Mouse (Mus musculus): Measurements from ENCODE around the gene Myrip.

Myrip gene

GRCm38 (mm10) chr9:120301213-120301612, at the start of gene Myrip:
Myrip (plus strand) TSS chr9:120301513.
- in situ Hi-C loops (cut with MboI, MseI), result loop anchor here (10.0 kb wide), 1 partner anchor 456 kb away; no protein-coding TSS in a partner anchor

- in situ Hi-C loops (cut with MboI, MseI), result no loop called here
These were observed 41.5 kb upstream of the Myrip start for GRCm38 (mm10) chr9:120259805-120260204.

- in situ Hi-C loops (cut with MboI, MseI), result no loop called here
These were observed 37.3 kb upstream of the Myrip start for GRCm38 (mm10) chr9:120263994-120264393.

GRCm38 (mm10) chr9:120273083-120273482, 28.2 kb upstream of the Myrip start:
- in situ Hi-C loops (cut with MboI, MseI), result no loop called here

- in situ Hi-C loops (cut with MboI, MseI), result no loop called here
These were observed 26.1 kb upstream of the Myrip start for GRCm38 (mm10) chr9:120275226-120275625.

GRCm38 (mm10) chr9:120281147-120281546, 20.2 kb upstream of the Myrip start:
- in situ Hi-C loops (cut with MboI, MseI), result no loop called here

GRCm38 (mm10) chr9:120282461-120283047, 18.8 kb upstream of the Myrip start:
- in situ Hi-C loops (cut with MboI, MseI), result no loop called here

GRCm38 (mm10) chr9:120283556-120283955, 17.8 kb upstream of the Myrip start:
- in situ Hi-C loops (cut with MboI, MseI), result no loop called here

- in situ Hi-C loops (cut with MboI, MseI), result no loop called here
These were observed 13.3 kb upstream of the Myrip start for GRCm38 (mm10) chr9:120288011-120288410.

- in situ Hi-C loops (cut with MboI, MseI), result no loop called here
These were observed 10.9 kb upstream of the Myrip start for GRCm38 (mm10) chr9:120290375-120290774.

GRCm38 (mm10) chr9:120292488-120292887, 8.8 kb upstream of the Myrip start:
- in situ Hi-C loops (cut with MboI, MseI), result no loop called here

GRCm38 (mm10) chr9:120295527-120295926, 5.8 kb upstream of the Myrip start:
- in situ Hi-C loops (cut with MboI, MseI), result no loop called here

- in situ Hi-C loops (cut with MboI, MseI), result no loop called here
These were observed 4.4 kb upstream of the Myrip start for GRCm38 (mm10) chr9:120296938-120297337.

- in situ Hi-C loops (cut with MboI, MseI), result no loop called here
These were observed 1.9 kb upstream of the Myrip start for GRCm38 (mm10) chr9:120299429-120299828.

GRCm38 (mm10) chr9:120302980-120303452, 1.7 kb downstream of the Myrip start:
- in situ Hi-C loops (cut with MboI, MseI), result loop anchor here (10.0 kb wide), 1 partner anchor 458 kb away; no protein-coding TSS in a partner anchor

GRCm38 (mm10) chr9:120303453-120304299, 2.4 kb downstream of the Myrip start:
- in situ Hi-C loops (cut with MboI, MseI), result loop anchor here (10.0 kb wide), 1 partner anchor 459 kb away; no protein-coding TSS in a partner anchor

GRCm38 (mm10) chr9:120304300-120305137, 3.2 kb downstream of the Myrip start:
- in situ Hi-C loops (cut with MboI, MseI), result loop anchor here (10.0 kb wide), 1 partner anchor 460 kb away; no protein-coding TSS in a partner anchor

GRCm38 (mm10) chr9:120315171-120315570, 13.9 kb downstream of the Myrip start:
- in situ Hi-C loops (cut with MboI, MseI), result no loop called here

- in situ Hi-C loops (cut with MboI, MseI), result no loop called here
These were observed 17.8 kb downstream of the Myrip start for GRCm38 (mm10) chr9:120319099-120319498.

GRCm38 (mm10) chr9:120320573-120320972, 19.3 kb downstream of the Myrip start:
- in situ Hi-C loops (cut with MboI, MseI), result no loop called here

- in situ Hi-C loops (cut with MboI, MseI), result no loop called here
These were observed 21.6 kb downstream of the Myrip start for GRCm38 (mm10) chr9:120322702-120323426.
